Mouse (Mus musculus): ENCODE data around the gene Prdm1.

- no peak for TF ChIP-seq CTCF (IDR thresholded peaks at IDR 0.05; ENCODE audit: low read depth, low read length)
- TF ChIP-seq POLR2A (IDR thresholded peaks at IDR 0.05; ENCODE audit: extremely low read depth, insufficient read depth, low read length) = no peak
These were observed 51.1 kb downstream of the Prdm1 start for GRCm38 (mm10) chr10:44477240-44477639.

Measured in liver, adult 2 months (tissue).